27 mouse cellular contexts compared by ENCODE assay signal in the genomic region with DNA sequence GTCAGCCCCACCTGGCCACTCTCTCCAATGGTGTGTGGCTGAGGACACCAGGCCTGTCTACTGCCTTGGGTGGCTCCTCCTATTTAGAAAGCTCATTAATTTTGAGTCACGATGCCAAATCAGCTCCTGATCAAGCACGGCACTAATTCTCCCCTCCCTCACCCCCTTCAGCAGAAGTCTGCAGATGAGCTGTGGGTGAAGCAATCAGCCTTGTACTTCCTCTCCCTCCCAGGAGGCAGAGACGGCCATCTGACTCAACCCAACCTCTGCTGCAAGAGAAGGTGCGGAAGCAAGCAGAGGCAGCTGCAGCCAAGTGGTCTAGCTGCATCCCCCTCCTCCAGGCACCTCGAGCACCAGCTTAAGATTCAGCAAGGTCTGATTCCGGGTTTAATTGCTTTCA. TPM values are rescaled to one million over a fixed set of nuclear protein-coding genes. Genes with fewer than 3 reads are reported as not detected.
DNase-seq lines count a peak whose midpoint lies in the region; ATAC-seq lines count a peak whose summit lies in the region.
"Had no signal": no experiment of that assay in that cellular context is flagged by ENCODE, and none has a peak within 500 bp of the region (broad histone marks: within the 10 kb centered on the region; RNA-seq: fewer than 3 reads in every experiment).

No protein-coding gene starts in this region.

- H3K4me3 ChIP-seq in hindbrain, embryonic 13.5 days, result no peak overlapping the region
- no peak overlapping the region for H3K4me3 ChIP-seq in hindbrain, embryonic 12.5 days
- H3K4me3 ChIP-seq in midbrain, embryonic 13.5 days (replicated peaks), result no peak overlapping the region
- no peak overlapping the region for H3K4me3 ChIP-seq in midbrain, embryonic 10.5 days
- H3K4me3 ChIP-seq in neural tube, embryonic 15.5 days (replicated peaks), result no peak overlapping the region
- H3K4me3 ChIP-seq: forebrain, embryonic 13.5 days; heart, embryonic 13.5 days; layer of hippocampus, adult 2 months; lung, embryonic 15.5 days had no signal

- H3K4me2 ChIP-seq in hindbrain, embryonic 13.5 days, result no peak overlapping the region
- no peak overlapping the region for H3K4me2 ChIP-seq in hindbrain, embryonic 12.5 days (replicated peaks)
- no peak overlapping the region for H3K4me2 ChIP-seq in midbrain, embryonic 13.5 days (replicated peaks)
- H3K4me2 ChIP-seq in neural tube, embryonic 15.5 days, result no peak overlapping the region
- H3K4me2 ChIP-seq: forebrain, embryonic 13.5 days; heart, embryonic 13.5 days; lung, embryonic 15.5 days had no signal

- H3K27ac ChIP-seq in hindbrain, embryonic 13.5 days, result peak overlapping the region; percentile 58
- no peak overlapping the region for H3K27ac ChIP-seq in hindbrain, embryonic 12.5 days
- H3K27ac ChIP-seq in midbrain, embryonic 13.5 days, result 0 out of 2 replicates have a peak overlapping the region, but pooled peaks have one; percentile 31
- no peak overlapping the region for H3K27ac ChIP-seq in midbrain, embryonic 10.5 days (replicated peaks)
- H3K27ac ChIP-seq in neural tube, embryonic 15.5 days (replicated peaks), result peak overlapping the region; percentile 46
- H3K27ac ChIP-seq: forebrain, embryonic 13.5 days; heart, embryonic 13.5 days; liver, embryonic 14.5 days; lung, embryonic 15.5 days; macrophage had no signal

- no peak for DNase-seq in midbrain, embryonic 10.5 days (ENCODE audit: low spot score)
- DNase-seq in embryo, embryonic 10.5 days (ENCODE audit: low spot score), result no peak
- DNase-seq in adipocyte (ENCODE audit: low spot score), result no peak
- DNase-seq: adrenal gland, postnatal 36 days; cerebellum, adult 11 months; cerebellum, postnatal 14 days; embryo, embryonic 11 days; heart, adult 11 months; heart, postnatal 14 days; kidney, postnatal 25 days; layer of hippocampus, postnatal 36 days; right cerebral cortex, adult 18-20 months; right cerebral cortex, postnatal 4 days; thymus, postnatal 25 days had no signal

- H3K9me3 ChIP-seq in hindbrain, embryonic 13.5 days, result no peaks in the 10 kb centered on the region
- H3K9me3 ChIP-seq in hindbrain, embryonic 12.5 days (replicated peaks), result no peaks in the 10 kb centered on the region
- no peaks in the 10 kb centered on the region for H3K9me3 ChIP-seq in midbrain, embryonic 13.5 days
- H3K9me3 ChIP-seq in midbrain, embryonic 10.5 days (replicated peaks), result no peaks in the 10 kb centered on the region
- no peaks in the 10 kb centered on the region for H3K9me3 ChIP-seq in neural tube, embryonic 15.5 days (replicated peaks)
- H3K9me3 ChIP-seq: forebrain, embryonic 13.5 days; heart, embryonic 13.5 days; lung, embryonic 15.5 days had no signal

- H3K9ac ChIP-seq in hindbrain, embryonic 13.5 days, result no peak overlapping the region
- H3K9ac ChIP-seq in hindbrain, embryonic 12.5 days, result no peak overlapping the region
- H3K9ac ChIP-seq in midbrain, embryonic 13.5 days (replicated peaks), result no peak overlapping the region
- H3K9ac ChIP-seq in neural tube, embryonic 15.5 days (replicated peaks), result no peak overlapping the region
- H3K9ac ChIP-seq: forebrain, embryonic 13.5 days; heart, embryonic 13.5 days; liver, embryonic 14.5 days; lung, embryonic 15.5 days had no signal

- peaks cover 69% of the 10 kb centered on the region for H3K4me1 ChIP-seq in hindbrain, embryonic 13.5 days (replicated peaks)
- H3K4me1 ChIP-seq in hindbrain, embryonic 12.5 days, result peaks cover 18% of the 10 kb centered on the region
- peaks cover 33% of the 10 kb centered on the region for H3K4me1 ChIP-seq in midbrain, embryonic 13.5 days (replicated peaks)
- no peaks in the 10 kb centered on the region for H3K4me1 ChIP-seq in midbrain, embryonic 10.5 days
- peaks cover 58% of the 10 kb centered on the region for H3K4me1 ChIP-seq in neural tube, embryonic 15.5 days
- H3K4me1 ChIP-seq: lung, embryonic 15.5 days had no signal

- H3K27me3 ChIP-seq in hindbrain, embryonic 13.5 days, result no peaks in the 10 kb centered on the region
- H3K27me3 ChIP-seq in hindbrain, embryonic 12.5 days, result no peaks in the 10 kb centered on the region
- H3K27me3 ChIP-seq in midbrain, embryonic 13.5 days, result no peaks in the 10 kb centered on the region
- H3K27me3 ChIP-seq in midbrain, embryonic 10.5 days (ENCODE audit: low read depth, poor library complexity, severe bottlenecking), result no peaks in the 10 kb centered on the region
- no peaks in the 10 kb centered on the region for H3K27me3 ChIP-seq in neural tube, embryonic 15.5 days (replicated peaks)
- H3K27me3 ChIP-seq: forebrain, embryonic 13.5 days; heart, embryonic 13.5 days; lung, embryonic 15.5 days had no signal

- H3K36me3 ChIP-seq in hindbrain, embryonic 13.5 days, result peaks cover 23% of the 10 kb centered on the region
- H3K36me3 ChIP-seq in hindbrain, embryonic 12.5 days, result peaks cover 24% of the 10 kb centered on the region
- peaks cover 33% of the 10 kb centered on the region for H3K36me3 ChIP-seq in midbrain, embryonic 13.5 days
- H3K36me3 ChIP-seq in midbrain, embryonic 10.5 days, result peaks cover 96% of the 10 kb centered on the region
- peaks cover 9% of the 10 kb centered on the region for H3K36me3 ChIP-seq in neural tube, embryonic 15.5 days

- 60% methylated on average over 6 of the region's 6 CpGs for WGBS in hindbrain, embryonic 13.5 days
- WGBS in hindbrain, embryonic 12.5 days, result 75% methylated on average over 6 of the region's 6 CpGs
- WGBS in midbrain, embryonic 13.5 days, result 75% methylated on average over 6 of the region's 6 CpGs
- 84% methylated on average over 6 of the region's 6 CpGs for WGBS in midbrain, embryonic 10.5 days
- WGBS in neural tube, embryonic 15.5 days, result 39% methylated on average over 6 of the region's 6 CpGs

- no peak for ATAC-seq in hindbrain, embryonic 13.5 days (ENCODE audit: low FRiP score)
- ATAC-seq in hindbrain, embryonic 12.5 days (ENCODE audit: low FRiP score), result no peak
- ATAC-seq in midbrain, embryonic 13.5 days, result no peak
- peak; percentile 89 for ATAC-seq in megakaryocyte progenitor cell, adult 5-6 weeks (replicated peaks; ENCODE audit: poor library complexity)
- ATAC-seq in neural tube, embryonic 15.5 days (ENCODE audit: low FRiP score), result no peak
- ATAC-seq: forebrain, embryonic 13.5 days; hindbrain, embryonic 16.5 days; intestine, embryonic 16.5 days had no signal

RNA-seq across cellular contexts. Expression of gene Tti1, which starts 37.2 kb away (rescaled TPM):
- 17.7 and 18.5 TPM in 2 replicates for polyA plus RNA-seq in hindbrain, embryonic 13.5 days (2015; fragmentation: Nextera tagmentation; extraction: Ambion mirVana)
- polyA plus RNA-seq in hindbrain, embryonic 12.5 days (2016; fragmentation: Nextera tagmentation; extraction: Ambion mirVana), result 25.6 and 25.8 TPM in 2 replicates
- polyA plus RNA-seq in midbrain, embryonic 13.5 days (2015; fragmentation: Nextera tagmentation; extraction: Ambion mirVana), result 20.6 and 22.2 TPM in 2 replicates
- polyA plus RNA-seq in midbrain, embryonic 10.5 days (2016; fragmentation: Nextera tagmentation; extraction: Ambion mirVana), result 41.6 and 43.4 TPM in 2 replicates
- 16.6 and 20.2 TPM in 2 replicates for total RNA-seq in megakaryocyte progenitor cell, adult 5-6 weeks (2015)
- 22.7 and 25.6 TPM in 2 replicates for total RNA-seq in megakaryocyte progenitor cell, adult 5-6 weeks (2017)
- 14.7 and 17.3 TPM in 2 replicates for polyA plus RNA-seq in neural tube, embryonic 15.5 days (2015; fragmentation: Nextera tagmentation; extraction: Ambion mirVana)

RNA-seq across cellular contexts. Expression of gene Rprd1b, which starts 37.3 kb away (rescaled TPM):
- polyA plus RNA-seq in hindbrain, embryonic 13.5 days (2015; fragmentation: Nextera tagmentation; extraction: Ambion mirVana), result 37.3 and 39.8 TPM in 2 replicates
- 46.2 and 56.2 TPM in 2 replicates for polyA plus RNA-seq in hindbrain, embryonic 12.5 days (2016; fragmentation: Nextera tagmentation; extraction: Ambion mirVana)
- polyA plus RNA-seq in midbrain, embryonic 13.5 days (2015; fragmentation: Nextera tagmentation; extraction: Ambion mirVana), result 40.8 and 49.6 TPM in 2 replicates
- 56.6 and 60.8 TPM in 2 replicates for polyA plus RNA-seq in midbrain, embryonic 10.5 days (2016; fragmentation: Nextera tagmentation; extraction: Ambion mirVana)
- total RNA-seq in megakaryocyte progenitor cell, adult 5-6 weeks (2015), result 30.5 and 38.4 TPM in 2 replicates
- 18.6 and 23.9 TPM in 2 replicates for total RNA-seq in megakaryocyte progenitor cell, adult 5-6 weeks (2017)
- 28.5 and 32.8 TPM in 2 replicates for polyA plus RNA-seq in neural tube, embryonic 15.5 days (2015; fragmentation: Nextera tagmentation; extraction: Ambion mirVana)

Comparison
In these comparisons a context has a peak if more than half of its experiments do, and no peak if none do; other contexts are left out.
1. H3K27ac ChIP-seq: peak in hindbrain, embryonic 13.5 days (single experiment), midbrain, embryonic 13.5 days (single experiment) and neural tube, embryonic 15.5 days (single experiment); none in hindbrain, embryonic 12.5 days (single experiment) and midbrain, embryonic 10.5 days (single experiment).